Mouse (Mus musculus): ENCODE measurements around the gene Ccp110.

Gene Ccp110

DNA sequence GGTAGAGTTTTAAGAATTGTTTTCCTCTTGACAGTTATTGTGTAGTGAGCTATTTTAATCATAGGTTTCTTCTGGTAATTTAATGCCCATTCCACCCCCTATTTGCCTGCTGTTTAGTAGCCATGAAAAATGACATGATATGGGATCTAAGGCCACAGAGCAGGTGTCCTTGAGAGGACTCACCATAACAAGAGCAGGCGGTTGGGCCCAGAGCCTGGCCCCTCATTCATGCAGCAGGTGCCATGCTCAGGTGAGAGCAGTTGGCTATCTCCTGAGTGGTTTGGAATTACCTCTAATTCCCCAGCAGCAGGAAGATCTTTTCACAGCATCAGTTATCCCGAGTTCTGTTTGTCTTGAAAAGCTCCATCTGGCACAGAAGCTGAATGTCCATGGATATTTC, 13.1 kb downstream of the Ccp110 start:
- DNase-seq (ENCODE audit: extremely low spot score, low spot score) = no peak

DNA sequence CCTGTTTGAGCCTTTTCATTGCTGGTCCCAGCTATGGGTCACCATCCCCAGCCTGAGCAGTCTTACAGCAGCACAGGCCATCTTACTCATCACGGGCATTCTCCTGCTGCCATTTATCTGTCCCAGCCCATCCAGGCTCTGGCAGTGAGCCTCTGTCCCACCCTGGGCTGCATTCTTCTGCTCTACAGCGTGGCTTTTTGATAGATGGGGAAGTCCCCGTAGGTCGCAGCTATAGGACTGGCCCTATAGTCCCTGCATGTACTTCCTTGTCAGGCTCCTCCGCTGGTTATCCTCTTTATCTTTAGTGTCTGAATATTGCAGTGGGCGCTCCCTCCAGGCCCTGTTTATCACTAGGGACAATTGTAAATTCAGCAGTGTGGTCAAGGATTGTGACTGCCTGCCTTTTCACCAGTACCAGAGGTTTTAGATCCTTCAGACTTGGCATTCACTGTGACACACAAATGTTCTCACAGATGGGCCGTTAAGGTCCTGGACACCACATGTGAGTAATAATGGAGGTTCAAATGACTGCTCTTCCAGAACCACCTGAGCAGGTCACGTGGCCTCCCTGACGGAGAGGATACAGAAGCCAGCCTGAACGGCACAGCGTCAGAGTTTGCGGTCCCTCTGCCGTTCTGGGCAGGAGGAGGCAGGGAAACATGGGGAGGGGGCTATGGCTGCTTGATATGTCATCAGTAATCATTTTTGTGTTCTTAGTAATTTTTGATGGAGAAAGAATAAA, 16.7 kb downstream of the Ccp110 start:
- no peak for DNase-seq (ENCODE audit: extremely low spot score, low spot score)

DNA sequence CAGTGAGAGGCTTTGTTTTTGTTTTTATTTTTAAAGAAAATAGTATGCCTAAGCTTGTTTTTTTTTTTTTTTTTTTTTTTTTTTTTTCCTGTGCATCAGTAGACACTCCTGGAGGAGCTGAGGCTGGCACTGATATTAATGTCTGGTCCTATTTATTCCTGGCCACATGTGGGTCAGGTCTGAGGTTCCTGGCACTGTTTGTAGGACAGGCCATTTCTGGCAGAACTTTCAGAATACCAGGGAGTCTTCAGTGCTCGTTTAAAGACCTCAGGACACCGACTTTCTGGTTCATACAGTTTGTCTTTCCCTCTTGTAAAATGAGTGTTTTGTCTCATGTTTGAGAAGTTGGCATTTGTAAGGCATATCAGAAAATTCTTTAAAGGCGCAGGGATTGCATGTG, 19.4 kb downstream of the Ccp110 start:
- DNase-seq (ENCODE audit: extremely low spot score, low spot score) = no peak

DNA sequence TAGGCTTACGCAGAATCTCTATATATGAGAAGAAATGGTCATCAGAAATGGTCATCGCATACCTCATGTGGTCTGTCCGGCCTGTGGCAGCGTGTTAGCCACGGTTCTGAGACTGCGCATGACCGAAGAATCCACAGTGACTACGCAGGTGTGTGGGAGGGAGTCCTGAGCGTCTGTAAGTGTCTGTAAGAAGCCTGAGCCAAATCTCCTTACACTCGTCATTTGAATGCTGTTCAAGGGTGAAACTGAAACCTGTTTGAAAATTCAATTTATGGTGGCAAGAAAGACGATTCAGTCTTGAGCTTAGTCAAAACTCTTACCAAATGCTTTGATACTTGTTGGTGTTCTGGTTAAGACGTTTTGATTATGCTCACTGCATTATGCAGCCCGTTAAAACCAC, 20.9 kb downstream of the Ccp110 start:
- DNase-seq (ENCODE audit: extremely low spot score, low spot score) = no peak

DNA sequence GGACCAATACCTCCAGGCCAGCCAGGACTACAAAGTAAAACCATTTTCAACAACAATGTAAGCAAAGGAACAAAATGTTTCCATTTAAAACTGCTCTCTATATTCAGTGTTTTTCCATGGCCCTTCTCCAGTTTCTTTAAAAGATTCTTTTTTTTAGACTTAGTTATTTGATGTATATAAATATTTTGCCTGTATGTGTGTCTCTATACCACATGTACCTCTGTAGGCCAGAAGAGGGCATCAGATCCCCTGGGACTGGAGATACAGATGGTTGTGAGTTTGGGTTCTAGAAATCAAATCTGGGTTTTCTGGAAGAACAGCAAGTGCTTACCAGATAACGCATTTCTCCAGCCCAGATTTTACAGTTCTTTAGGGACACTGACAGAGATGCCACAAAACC, 26.4 kb downstream of the Ccp110 start:
- DNase-seq (ENCODE audit: extremely low spot score, low spot score) = no peak

DNA sequence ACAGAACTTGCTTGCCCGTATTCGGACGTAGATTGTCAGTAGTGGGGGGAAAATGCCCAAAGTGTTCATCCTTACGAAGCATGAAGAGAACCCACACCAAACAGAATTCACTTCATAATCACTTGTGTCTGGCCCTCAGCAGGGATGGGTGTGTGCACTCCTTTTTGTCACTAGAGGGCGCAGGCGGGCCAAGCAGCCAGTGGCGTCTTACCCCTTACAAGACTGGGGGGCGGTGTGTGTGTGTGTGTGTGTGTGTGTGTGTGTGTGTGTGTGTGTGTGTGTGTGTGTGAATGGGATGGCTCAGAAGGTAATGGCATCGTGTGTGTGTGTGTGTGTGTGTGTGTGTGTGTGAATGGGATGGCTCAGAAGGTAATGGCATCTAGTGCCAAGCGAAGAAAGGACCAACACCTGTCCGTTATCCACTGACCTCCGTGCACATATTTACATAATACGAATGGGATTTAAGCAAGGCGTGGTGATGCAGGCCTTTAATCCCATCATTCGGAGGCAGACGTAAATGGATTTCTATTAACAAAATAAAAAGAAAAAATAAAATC, 27.7 kb downstream of the Ccp110 start, which contains the start of gene Vps35l:
TSS of gene Vps35l (plus strand) at position 252 of the 557 bp plus-strand sequence.
- peak; percentile 81 for DNase-seq (ENCODE audit: extremely low spot score, low spot score)

DNA sequence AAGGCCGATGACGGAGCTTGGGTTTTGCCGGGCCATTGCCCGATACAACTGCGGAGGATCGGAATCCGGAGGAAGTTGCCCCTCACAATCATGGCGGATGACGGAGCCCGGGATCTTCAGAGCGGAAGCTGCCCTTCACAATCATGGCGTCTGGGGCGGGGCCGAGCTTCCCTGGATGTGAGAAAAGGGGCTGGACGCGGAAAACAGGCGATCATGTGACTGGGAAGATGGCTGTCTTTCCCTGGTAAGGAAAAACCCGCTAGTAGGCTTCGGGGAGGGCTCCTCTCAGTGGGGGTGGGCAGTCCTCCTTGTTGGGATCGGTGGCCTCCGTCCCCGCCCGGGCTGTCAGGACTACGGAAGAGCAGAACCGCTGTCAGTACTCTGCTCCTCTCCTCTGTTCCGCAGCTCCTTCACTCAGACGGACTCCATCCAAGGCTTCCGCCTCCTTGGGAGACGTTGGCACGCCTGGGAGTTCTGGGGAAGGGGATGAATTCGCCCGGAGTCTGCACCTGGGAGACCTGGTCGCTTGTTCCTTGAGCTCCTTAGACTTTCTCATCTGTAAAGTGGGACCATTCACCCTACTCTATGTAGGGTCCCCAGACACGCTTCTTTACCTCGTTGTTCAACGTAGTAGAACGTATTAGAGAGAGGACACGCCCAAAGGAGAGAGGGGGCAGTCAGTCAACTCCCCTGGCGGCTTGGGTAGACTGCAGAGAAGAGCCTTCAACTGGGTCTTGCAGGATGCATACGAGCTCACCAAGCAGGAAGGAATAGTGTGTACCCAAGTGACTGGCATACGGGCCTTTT, 28.4 kb downstream of the Ccp110 start:
- peak; percentile 95 for DNase-seq (ENCODE audit: extremely low spot score, low spot score)

DNA sequence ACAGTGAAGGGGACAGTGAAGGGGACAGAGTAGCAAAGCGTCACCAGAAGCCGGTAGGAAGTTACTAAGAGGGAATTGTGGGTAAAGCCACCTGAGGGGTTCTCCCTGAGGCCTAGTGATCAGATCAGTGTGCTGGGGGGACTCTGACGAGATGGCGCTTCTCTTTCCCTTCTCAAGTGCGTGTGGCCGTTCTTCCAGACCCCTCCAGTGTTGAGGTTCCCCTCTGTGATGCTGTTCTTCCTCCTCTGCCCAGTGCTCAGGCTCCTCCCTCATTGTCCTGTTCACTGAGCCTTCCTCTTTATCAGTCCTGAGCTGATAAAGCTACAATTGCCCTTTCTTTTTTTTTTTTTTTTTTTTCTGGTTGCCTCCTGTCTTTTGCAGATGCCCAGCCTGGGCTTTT, 29.9 kb downstream of the Ccp110 start:
- DNase-seq (ENCODE audit: extremely low spot score, low spot score) = no peak

DNA sequence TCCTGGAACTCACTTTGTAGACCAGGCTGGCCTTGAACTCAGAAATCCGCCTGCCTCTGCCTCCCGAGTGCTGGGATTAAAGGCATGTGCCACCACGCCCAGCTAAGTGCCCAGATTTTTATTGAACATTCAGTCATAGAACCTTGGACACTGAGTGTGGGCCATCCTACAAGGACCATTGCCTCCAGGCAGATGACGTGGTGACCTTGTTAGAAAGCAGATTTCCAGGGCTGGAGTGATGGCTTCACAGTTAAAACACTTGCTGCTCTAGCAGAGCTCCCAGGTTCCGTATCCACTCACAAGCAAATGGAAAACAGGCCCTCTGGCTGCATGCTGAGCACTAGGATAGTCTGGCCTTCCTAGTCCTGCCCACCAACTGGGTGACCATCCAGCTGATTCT, 32.4 kb downstream of the Ccp110 start:
- DNase-seq (ENCODE audit: extremely low spot score, low spot score) = no peak

DNA sequence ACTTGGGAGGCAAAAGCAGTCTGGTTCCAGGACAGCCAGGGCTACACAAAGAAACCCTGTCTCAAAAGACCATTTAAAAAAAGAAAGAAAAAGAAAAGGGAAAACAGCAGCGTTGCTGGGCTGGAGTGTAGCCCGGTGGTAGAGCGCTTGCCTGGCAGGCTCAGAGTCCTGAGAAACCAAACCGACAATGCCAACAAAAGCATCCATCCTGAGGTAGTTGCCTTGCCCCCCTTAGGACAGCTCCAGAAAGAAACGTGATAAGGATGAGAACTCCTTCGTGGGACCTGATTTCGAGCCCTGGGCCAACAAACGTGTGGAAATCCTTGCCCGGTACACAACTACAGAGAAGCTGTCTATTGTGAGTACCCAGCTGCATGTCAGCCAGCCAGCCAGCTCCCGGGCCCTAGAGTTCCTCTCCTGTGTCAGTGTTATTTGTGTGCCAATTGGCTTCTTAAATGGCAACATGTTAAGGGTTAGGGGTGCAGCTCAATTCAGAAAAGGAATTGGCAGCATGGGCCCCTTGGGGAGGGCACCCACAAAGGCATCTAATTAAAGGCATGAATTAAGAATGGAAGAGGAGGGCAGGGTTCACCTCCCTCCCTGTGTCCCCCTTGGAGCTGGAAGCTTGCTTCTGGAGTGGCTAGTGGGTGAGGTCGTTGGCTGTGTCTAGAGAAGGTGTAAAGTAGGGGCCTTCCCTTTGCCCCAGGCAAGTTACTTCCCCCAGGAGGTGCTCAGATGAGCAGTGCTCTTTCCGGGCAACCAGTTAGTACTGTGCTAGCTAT, 35.7 kb downstream of the Ccp110 start:
- no peak for DNase-seq (ENCODE audit: extremely low spot score, low spot score)

DNA sequence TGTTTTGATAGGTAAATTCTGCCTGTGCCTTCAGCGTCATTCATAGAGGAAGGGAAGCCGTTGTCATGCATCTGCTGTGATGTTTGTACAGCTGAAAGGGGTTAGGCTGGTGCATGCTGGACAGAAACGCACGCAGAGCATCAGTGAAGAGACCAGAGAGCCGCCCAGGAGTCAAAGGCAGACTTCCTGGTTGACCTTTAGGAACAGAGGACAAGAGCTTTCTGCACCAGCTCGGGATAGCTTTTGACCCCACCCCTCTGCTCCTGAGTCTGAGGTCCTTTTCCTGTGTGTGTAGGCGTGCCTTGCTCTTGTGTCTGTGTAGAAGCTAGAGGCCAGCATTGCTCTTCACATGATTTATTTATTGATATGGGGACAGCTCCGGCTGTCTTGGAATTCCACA, 37.4 kb downstream of the Ccp110 start:
- no peak for DNase-seq (ENCODE audit: extremely low spot score, low spot score)

DNA sequence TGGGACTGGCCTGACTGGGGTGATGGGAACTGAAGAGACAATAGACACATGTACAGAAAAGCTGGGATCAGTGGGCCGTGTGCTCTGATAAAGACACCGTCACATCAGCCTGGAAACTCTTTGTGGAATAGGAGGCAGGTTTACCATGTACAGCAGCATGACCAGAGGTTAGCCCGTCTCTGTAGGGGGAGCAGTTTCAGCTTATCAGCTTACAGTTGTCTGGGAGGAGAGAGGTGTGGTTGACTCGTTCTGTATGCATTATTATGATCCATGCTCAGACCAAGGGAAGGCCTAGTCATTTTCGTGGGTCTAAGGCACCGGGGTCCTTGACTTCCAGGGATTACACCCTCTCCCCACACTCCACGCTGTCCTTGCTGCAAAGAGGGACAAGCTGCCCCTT, 39.3 kb downstream of the Ccp110 start:
- no peak for DNase-seq (ENCODE audit: extremely low spot score, low spot score)

DNA sequence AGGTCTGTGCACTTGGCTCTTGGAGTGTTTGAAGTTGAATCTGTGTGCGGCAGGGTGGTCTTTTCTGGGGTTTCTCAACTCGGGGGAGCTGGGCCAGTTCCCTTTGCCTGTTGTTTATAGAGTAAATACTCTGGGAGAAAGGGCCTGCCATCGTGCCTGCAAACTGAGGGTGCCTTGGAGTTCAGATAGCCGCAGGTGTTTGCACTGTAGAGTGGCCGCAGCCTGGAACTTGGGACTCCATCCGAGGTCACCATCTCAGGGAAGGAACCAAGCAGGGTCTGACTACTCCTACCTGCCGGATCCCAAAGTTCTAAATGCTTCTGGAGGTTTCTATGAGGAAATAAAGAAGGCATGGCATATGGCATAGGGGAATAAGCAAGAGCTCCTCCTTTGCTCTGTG, 43.4 kb downstream of the Ccp110 start:
- DNase-seq (ENCODE audit: extremely low spot score, low spot score) = no peak

DNA sequence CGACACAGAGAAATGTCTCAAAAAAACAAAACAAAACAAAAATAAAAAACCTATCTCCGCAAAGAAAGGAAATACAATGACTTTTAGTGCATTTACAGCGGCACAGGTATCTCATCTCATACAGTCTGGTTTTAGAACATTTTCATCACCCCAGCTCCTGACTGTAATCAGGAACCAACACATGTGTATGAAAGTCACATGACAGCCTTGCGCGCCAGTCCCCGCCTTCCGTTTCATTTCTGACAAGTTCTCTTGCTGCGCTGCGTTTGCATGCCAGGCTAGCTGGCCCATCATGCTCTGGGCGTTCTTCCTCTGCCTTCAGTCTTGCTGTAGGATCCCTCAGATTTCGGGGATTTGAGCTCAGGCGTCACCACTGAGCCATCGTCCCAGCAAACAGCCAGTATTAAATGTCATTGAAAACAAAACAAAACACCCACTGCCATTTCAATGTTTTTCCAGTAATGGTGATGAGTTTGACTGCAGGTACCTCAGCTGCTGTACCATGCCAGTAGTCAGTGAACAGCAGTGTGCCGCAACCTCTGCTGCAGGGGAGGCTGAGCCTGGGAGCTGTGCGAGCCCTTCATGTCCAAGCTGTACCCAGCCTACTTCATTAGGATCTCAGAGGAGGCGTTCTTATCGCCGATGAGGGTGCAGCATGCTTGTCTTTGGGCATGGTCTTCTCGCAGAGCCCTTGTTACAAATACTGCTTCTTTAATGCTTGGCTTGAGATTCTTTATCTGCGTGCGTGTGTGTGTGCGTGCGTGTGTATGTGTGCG, 44.3 kb downstream of the Ccp110 start:
- DNase-seq (ENCODE audit: extremely low spot score, low spot score) = no peak

DNA sequence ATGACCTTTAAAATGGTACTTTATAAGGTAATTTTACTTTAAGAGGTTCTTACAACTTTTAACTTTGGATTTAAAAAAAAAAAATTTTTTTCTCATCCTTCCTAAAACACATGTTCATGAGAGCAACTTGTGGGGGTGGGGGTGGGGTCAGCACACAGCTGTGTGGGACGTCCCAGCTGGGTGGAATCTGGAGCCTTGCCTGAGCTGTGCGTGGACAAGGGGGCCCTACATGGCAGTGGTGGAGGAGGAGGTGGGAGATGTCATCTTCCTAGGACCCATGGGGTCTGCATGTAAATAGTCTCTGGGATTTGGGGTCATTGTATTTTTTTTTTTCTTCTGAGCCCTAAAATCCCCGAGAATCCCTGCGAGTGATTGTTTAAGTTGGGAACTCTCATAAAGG, 46.0 kb downstream of the Ccp110 start:
- no peak for DNase-seq (ENCODE audit: extremely low spot score, low spot score)

DNA sequence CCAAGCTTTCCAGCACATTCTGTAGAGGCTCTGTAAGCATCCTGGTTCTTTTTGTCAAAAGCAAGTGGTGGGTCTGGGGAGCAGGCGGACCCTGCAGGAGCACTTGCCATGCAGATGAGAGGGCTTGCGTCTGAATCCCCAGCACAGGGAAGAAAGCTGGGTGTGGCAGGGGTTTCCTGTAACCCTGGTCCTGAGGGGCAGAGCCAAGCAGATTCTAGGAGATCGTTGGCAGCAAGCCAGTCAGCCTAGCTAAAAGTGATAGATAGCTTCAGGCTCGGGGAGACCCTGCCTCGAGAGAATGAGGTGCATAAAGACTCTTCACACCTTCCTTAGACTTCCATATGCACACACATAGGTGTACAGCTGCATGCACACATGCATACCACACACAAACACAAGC, 47.0 kb downstream of the Ccp110 start:
- no peak for DNase-seq (ENCODE audit: extremely low spot score, low spot score)

DNA sequence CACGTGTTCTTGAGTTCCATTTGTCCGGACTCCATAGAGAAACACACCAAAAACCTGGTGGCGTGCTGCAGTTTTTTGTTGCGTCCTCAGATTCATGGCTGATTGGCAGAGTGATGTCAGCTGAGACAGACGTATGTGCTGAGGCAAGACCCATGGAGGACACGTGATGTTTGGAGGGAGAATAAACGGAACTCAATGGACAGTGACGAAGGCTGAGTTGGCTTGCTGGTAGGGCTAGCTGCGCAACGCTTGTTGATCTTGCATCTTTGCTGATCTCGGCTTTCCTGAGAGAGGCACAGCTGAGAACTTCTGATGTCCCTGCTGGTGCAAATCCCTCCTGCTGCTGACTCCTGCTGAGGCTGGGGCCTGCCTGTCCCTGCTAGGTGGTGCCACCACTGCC, 51.6 kb downstream of the Ccp110 start:
- no peak for DNase-seq (ENCODE audit: extremely low spot score, low spot score)

DNA sequence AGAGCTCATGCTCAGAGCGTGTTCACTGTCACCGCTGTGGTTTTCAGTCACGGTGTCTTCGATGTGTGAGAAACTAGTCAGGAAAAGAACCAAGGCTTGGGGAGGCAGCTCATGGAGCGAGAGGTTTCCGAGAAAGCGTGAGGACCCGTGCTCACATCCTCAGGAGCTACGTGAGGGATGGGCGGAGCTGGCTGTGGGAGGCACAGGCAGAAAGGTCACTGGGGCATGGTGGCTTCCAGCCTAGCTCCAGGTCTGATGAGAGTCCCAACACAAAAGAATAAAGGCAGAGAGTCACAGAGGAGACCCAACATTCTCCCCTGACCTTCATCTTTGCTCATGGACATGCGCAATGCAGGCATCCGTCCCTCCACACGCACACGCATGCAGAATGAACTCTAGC, 52.4 kb downstream of the Ccp110 start:
- DNase-seq (ENCODE audit: extremely low spot score, low spot score) = no peak

DNA sequence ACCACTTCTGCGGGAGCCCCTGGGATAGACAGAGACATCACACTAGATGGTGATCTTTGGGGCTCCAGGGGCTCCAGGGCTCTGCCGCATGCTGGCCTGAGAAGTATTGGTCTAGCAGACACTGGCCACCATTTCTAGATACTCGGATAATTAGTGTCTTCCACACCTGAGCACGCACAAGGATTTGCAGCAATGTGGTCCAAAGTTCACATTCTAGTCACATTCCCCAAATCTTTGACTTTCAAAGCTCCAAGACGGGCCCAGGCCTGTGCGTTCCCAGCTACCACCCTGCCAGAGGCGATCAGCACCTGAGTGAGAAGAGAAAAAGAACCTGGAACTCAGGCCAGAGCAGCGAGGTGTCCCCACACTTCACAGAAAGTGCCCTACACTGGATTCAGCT, 53.3 kb downstream of the Ccp110 start:
- DNase-seq (ENCODE audit: extremely low spot score, low spot score) = no peak

DNA sequence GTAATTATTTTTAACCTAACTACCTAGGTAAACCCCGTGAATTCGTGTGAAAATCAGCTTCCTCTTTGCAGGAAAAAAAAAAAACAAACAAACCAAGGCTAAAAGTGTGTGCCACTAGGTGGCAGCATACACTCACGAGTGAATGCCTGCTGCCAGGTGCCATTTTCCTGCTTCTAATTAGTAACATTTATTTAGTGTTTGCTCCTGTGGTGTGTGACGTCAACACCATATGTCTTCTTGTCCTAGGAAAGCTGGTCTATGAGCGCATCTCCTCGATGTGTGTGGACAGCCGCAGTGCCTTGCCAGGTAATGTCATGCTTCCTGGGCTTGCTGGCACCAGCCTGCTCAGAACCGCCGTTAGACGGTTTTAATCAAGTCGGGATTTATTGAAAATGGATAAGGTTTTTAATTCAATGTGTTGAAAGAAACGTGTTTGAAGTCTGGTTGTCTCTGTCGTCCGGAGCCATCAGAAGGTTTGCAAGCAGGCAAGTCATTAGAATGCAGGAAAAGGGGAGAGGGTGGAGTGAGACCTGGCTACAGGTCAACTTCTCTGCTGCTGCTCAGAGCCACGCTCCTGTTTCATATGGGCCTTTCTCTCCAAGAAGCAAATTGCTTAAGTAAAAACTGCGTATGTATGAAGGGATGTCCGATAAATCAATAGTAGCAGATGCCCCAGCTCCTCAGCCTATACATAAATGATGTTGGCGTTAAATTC, 53.9 kb downstream of the Ccp110 start:
- peak; percentile 50 for DNase-seq (ENCODE audit: extremely low spot score, low spot score)

All from neural tube, embryonic 10.5 days (tissue).